Mouse (Mus musculus): ENCODE data around the gene Sag.
A peak's percentile ranks its signal among the peaks of the same experiment; 100 is the strongest.

The Sag gene

GRCm38 (mm10) chr1:87803576-87803975 is at the start of gene Sag:
Sag (plus strand) TSS chr1:87803680.
- DNase-seq, result no peak

GRCm38 (mm10) chr1:87755641-87756470 is 47.6 kb upstream of the Sag start, which contains the start of gene Atg16l1:
Atg16l1 (plus strand) TSS chr1:87755870.
- DNase-seq, result peak; percentile 91

DNA sequence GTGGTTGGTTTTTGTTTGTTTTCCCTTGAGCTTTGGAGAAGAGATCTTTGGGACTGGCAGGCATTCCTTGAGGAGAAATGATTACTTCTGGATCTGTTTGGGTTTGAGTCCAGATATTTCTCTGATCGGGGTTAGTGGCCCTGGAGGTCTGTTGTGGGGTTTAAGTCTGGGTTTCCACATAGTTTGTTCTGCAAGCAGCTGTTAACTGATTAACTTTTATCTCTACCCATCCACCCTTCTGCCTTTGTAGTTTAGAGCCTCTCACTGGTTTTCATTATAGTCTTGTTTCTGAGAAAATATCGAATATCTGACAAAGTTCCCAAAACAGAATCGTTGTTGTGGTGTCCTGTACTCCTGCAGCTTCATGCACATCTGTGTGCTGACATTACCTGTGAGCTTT is 39.7 kb upstream of the Sag start:
- DNase-seq, result no peak

- DNase-seq, result no peak
Observed at GRCm38 (mm10) chr1:87765741-87766140, 37.7 kb upstream of the Sag start.

GRCm38 (mm10) chr1:87766233-87766632 is 37.2 kb upstream of the Sag start:
- DNase-seq, result no peak

- no peak for DNase-seq
Observed at GRCm38 (mm10) chr1:87769263-87769662, 34.2 kb upstream of the Sag start.

GRCm38 (mm10) chr1:87770486-87770885 is 33.0 kb upstream of the Sag start:
- no peak for DNase-seq

GRCm38 (mm10) chr1:87771724-87772123 is 31.8 kb upstream of the Sag start:
- no peak for DNase-seq

DNA sequence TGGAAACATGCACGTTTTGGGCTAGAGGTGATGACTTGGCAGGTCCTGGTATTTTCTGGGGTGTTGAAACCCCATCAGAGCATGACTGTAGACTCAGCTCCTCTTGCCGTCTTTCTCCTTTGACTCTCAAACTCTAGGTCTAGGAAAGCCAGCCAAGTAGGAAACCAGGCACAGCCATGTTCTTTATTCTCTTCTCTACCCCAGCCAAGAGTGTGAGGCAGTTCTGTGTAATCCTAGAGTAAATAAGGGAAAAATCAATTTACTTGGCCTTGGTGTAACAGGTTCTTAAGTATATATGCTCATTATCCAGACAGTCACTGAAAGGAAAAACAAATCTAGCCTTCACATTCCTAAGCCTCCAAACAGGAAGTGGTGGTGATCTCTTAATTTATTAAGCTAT is 30.1 kb upstream of the Sag start:
- DNase-seq, result no peak

GRCm38 (mm10) chr1:87774845-87775244 is 28.6 kb upstream of the Sag start:
- DNase-seq, result no peak

GRCm38 (mm10) chr1:87779204-87779785 is 24.2 kb upstream of the Sag start:
- no peak for DNase-seq

- no peak for DNase-seq
Observed at GRCm38 (mm10) chr1:87785703-87786102, 17.8 kb upstream of the Sag start.

GRCm38 (mm10) chr1:87786251-87786650 is 17.2 kb upstream of the Sag start:
- DNase-seq, result no peak

- no peak for DNase-seq
Observed at GRCm38 (mm10) chr1:87789665-87790064, 13.8 kb upstream of the Sag start.

DNA sequence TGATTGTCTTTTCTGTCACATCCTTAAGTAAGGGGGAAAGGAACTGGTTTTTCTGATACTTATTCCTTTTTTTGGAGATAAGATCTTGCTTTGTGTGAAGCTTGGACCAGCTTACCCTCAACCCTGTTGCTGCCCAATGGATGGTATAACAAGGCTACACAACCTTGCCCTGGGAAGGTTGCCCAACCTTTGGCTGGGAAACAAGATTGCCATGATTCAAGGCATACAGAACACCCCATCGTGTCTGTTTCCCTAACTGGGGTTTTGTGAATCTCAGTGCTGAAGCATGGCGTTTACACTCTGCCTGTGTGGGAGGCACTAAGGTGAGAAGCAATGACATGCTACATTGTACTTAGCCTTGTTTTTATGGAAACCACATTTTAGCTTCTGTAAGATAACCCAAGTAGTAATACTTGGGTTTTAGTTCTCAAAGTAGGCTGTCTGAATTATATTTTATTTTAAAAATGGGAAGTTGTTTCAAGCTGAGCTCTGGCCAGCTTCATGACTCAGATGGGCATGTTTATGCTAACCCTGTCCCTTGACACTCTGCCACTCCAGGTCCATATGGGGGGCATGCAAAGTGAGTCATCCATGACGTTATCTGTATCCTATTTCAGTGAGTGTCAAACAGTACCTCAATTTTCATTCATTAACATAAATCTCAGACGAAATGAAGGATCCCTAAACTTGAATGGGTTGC is 10.9 kb upstream of the Sag start:
- no peak for DNase-seq

GRCm38 (mm10) chr1:87793138-87793449 is 10.4 kb upstream of the Sag start:
- DNase-seq, result no peak

DNA sequence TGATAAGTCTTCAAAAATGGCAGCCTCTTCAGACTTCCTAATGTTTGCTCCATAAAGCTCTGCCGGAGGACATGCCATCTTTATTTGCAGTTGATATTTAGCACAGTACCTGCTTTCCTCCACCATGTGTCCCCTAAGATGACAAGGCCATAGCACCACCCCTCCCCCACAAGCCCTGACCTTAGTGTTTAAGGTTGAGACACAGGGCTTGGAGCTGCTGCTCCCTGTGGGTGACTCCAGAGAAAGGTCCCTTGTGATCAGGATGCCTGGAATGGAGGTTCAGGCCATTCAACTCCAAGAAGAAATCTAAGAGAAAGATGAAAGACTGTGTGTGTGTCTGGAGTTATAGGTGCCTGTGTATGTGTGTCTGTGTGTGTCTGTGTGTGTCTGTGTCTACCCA is 5.8 kb upstream of the Sag start:
- DNase-seq, result no peak

GRCm38 (mm10) chr1:87798306-87798705 is 5.2 kb upstream of the Sag start:
- no peak for DNase-seq

- no peak for DNase-seq
Observed at GRCm38 (mm10) chr1:87807751-87808150, 4.3 kb downstream of the Sag start.

DNA sequence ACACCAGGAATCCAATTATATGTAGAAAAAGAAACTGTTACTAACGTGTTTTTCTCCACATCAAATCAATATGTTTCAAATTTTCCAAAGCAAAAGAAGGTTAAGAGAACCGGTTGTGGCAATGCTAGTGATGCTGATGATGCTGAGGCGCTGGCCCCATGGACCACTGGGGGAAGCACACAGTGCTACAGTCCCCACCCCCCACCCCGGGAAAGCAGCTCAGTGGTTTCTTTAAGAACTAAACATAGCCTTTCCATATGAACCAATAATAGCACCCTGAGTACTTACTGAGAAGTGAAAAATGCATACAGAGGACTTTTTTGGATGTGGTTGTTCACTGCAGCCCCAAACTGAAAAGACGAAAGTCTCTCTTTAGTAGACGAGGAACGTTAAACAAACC is 7.9 kb downstream of the Sag start:
- DNase-seq, result no peak

GRCm38 (mm10) chr1:87812061-87812460 is 8.6 kb downstream of the Sag start:
- DNase-seq, result no peak

- no peak for DNase-seq
Observed at GRCm38 (mm10) chr1:87813155-87813554, 9.7 kb downstream of the Sag start.

- DNase-seq, result peak; percentile 20
Observed at GRCm38 (mm10) chr1:87813681-87814080, 10.2 kb downstream of the Sag start.

DNA sequence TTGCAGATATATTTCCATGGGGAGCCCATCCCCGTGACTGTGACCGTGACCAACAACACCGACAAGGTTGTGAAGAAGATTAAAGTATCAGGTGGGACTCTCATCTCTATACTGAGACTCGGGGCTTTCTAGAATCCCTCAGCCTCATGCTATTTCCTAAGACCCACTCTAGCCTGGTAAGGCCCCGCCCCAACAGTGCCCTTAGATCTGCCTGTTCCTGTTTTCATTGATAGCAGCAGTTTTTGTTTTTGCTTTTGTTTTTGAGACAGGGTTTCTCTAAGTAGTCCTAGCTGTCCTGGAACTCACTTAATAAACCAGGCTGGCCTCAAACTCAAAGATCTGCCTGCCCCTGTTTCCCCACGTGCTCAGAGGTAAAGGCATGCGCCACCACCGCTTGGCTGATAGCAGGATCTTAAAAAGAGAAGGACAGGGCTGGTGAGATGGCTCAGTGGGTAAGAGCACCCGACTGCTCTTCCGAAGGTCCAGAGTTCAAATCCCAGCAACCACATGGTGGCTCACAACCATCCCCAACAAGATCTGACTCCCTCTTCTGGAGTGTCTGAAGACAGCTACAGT is 21.0 kb downstream of the Sag start:
- no peak for DNase-seq
